Mouse (Mus musculus): ENCODE measurements at regions not wholly inside any gene's neighbourhood (a gene's known extent, or its start where the extent isn't known, plus 50 kb on each side); places are given as distances from the start of the nearest gene placed in this dataset.

- H3K4me3 ChIP-seq (replicated peaks) = no peak overlapping the region
- H3K9me3 ChIP-seq = peaks cover 7% of the 10 kb centered on the region; the same call in 1 of the 2 replicates
- no peaks in the 10 kb centered on the region for H3K4me1 ChIP-seq
- H3K36me3 ChIP-seq (replicated peaks; ENCODE audit: low read length) = no peaks in the 10 kb centered on the region
- TF ChIP-seq FLI1 (IDR thresholded peaks at IDR 0.05; ENCODE audit: low read length) = no peak
- no peak for TF ChIP-seq GATA1 (IDR thresholded peaks at IDR 0.05; ENCODE audit: borderline replicate concordance, low read length)
- no peaks in the 10 kb centered on the region for H3K27me3 ChIP-seq (replicated peaks)
Observed at GRCm38 (mm10) chr1:82066291-82066690, 166.6 kb upstream of the Gm9747 start.

GRCm38 (mm10) chr1:82068571-82068970 is 164.3 kb upstream of the Gm9747 start:
- TF ChIP-seq FLI1 (IDR thresholded peaks at IDR 0.05; ENCODE audit: low read length) = no peak
- no peak for TF ChIP-seq GATA1 (IDR thresholded peaks at IDR 0.05; ENCODE audit: borderline replicate concordance, low read length)
- no peaks in the 10 kb centered on the region for H3K4me1 ChIP-seq

GRCm38 (mm10) chr1:82070181-82071109 is 162.5 kb upstream of the Gm9747 start:
- H3K27me3 ChIP-seq (replicated peaks) = no peaks in the 10 kb centered on the region
- TF ChIP-seq GATA1 (IDR thresholded peaks at IDR 0.05; ENCODE audit: borderline replicate concordance, low read length) (no peak), FLI1 (IDR thresholded peaks at IDR 0.05; ENCODE audit: low read length) (no peak)
- peaks cover 3% of the 10 kb centered on the region for H3K9me3 ChIP-seq
- no peaks in the 10 kb centered on the region for H3K36me3 ChIP-seq (replicated peaks; ENCODE audit: low read length)
- no peaks in the 10 kb centered on the region for H3K4me1 ChIP-seq
- H3K4me3 ChIP-seq (replicated peaks) = no peak overlapping the region

More at GRCm38 (mm10) chr1:82068571-82068970, 164.3 kb upstream of the Gm9747 start:
- Histone ChIP-seq H3K27me3 (replicated peaks) (no peaks in the 10 kb centered on the region), H3K36me3 (replicated peaks; ENCODE audit: low read length) (no peaks in the 10 kb centered on the region), H3K9me3 (peaks cover 8% of the 10 kb centered on the region), H3K4me3 (replicated peaks) (no peak overlapping the region)

- no peaks in the 10 kb centered on the region for H3K36me3 ChIP-seq (replicated peaks; ENCODE audit: low read length)
- no peak for TF ChIP-seq FLI1 (IDR thresholded peaks at IDR 0.05; ENCODE audit: low read length)
- no peak for TF ChIP-seq GATA1 (IDR thresholded peaks at IDR 0.05; ENCODE audit: borderline replicate concordance, low read length)
- no peak overlapping the region for H3K4me3 ChIP-seq (replicated peaks)
- no peaks in the 10 kb centered on the region for H3K4me1 ChIP-seq
- no peaks in the 10 kb centered on the region for H3K27me3 ChIP-seq (replicated peaks)
- H3K9me3 ChIP-seq = no peaks in the 10 kb centered on the region
Observed at GRCm38 (mm10) chr1:82089136-82089839, 143.6 kb upstream of the Gm9747 start.

- H3K36me3 ChIP-seq (replicated peaks; ENCODE audit: low read length) = no peaks in the 10 kb centered on the region
- no peak overlapping the region for H3K4me3 ChIP-seq (replicated peaks)
- TF ChIP-seq GATA1 (IDR thresholded peaks at IDR 0.05; ENCODE audit: borderline replicate concordance, low read length) = no peak
- TF ChIP-seq FLI1 (IDR thresholded peaks at IDR 0.05; ENCODE audit: low read length) = no peak
Observed at GRCm38 (mm10) chr1:82095101-82095500, 137.8 kb upstream of the Gm9747 start.

GRCm38 (mm10) chr1:82106756-82107155 is 126.2 kb upstream of the Gm9747 start:
- H3K4me1 ChIP-seq = no peaks in the 10 kb centered on the region

More at GRCm38 (mm10) chr1:82095101-82095500, 137.8 kb upstream of the Gm9747 start:
- no peaks in the 10 kb centered on the region for H3K4me1 ChIP-seq
- H3K9me3 ChIP-seq = no peaks in the 10 kb centered on the region
- no peaks in the 10 kb centered on the region for H3K27me3 ChIP-seq (replicated peaks)

GRCm38 (mm10) chr1:82110071-82110635 is 122.8 kb upstream of the Gm9747 start:
- Histone ChIP-seq H3K27me3 (replicated peaks) (no peaks in the 10 kb centered on the region), H3K4me1 (no peaks in the 10 kb centered on the region), H3K4me3 (replicated peaks) (no peak overlapping the region), H3K9me3 (peaks cover 2% of the 10 kb centered on the region; the same call in 1 of the 2 replicates), H3K36me3 (replicated peaks; ENCODE audit: low read length) (no peaks in the 10 kb centered on the region)
- TF ChIP-seq GATA1 (IDR thresholded peaks at IDR 0.05; ENCODE audit: borderline replicate concordance, low read length) (no peak), FLI1 (IDR thresholded peaks at IDR 0.05; ENCODE audit: low read length) (no peak)

More at GRCm38 (mm10) chr1:82106756-82107155, 126.2 kb upstream of the Gm9747 start:
- Histone ChIP-seq H3K27me3 (replicated peaks) (no peaks in the 10 kb centered on the region), H3K9me3 (peaks cover 12% of the 10 kb centered on the region), H3K36me3 (replicated peaks; ENCODE audit: low read length) (no peaks in the 10 kb centered on the region), H3K4me3 (replicated peaks) (no peak overlapping the region)
- TF ChIP-seq GATA1 (IDR thresholded peaks at IDR 0.05; ENCODE audit: borderline replicate concordance, low read length) (no peak), FLI1 (IDR thresholded peaks at IDR 0.05; ENCODE audit: low read length) (no peak)

GRCm38 (mm10) chr1:82112401-82112800 is 120.5 kb upstream of the Gm9747 start:
- Histone ChIP-seq H3K4me3 (replicated peaks) (no peak overlapping the region), H3K36me3 (replicated peaks; ENCODE audit: low read length) (no peaks in the 10 kb centered on the region), H3K27me3 (replicated peaks) (no peaks in the 10 kb centered on the region), H3K9me3 (no peaks in the 10 kb centered on the region; the same call in 1 of the 2 replicates), H3K4me1 (no peaks in the 10 kb centered on the region)
- TF ChIP-seq FLI1 (IDR thresholded peaks at IDR 0.05; ENCODE audit: low read length) (no peak), GATA1 (IDR thresholded peaks at IDR 0.05; ENCODE audit: borderline replicate concordance, low read length) (no peak)

- H3K36me3 ChIP-seq (replicated peaks; ENCODE audit: low read length) = no peaks in the 10 kb centered on the region
- TF ChIP-seq GATA1 (IDR thresholded peaks at IDR 0.05; ENCODE audit: borderline replicate concordance, low read length) = no peak
- TF ChIP-seq FLI1 (IDR thresholded peaks at IDR 0.05; ENCODE audit: low read length) = no peak
Observed at GRCm38 (mm10) chr1:82124503-82124902, 108.4 kb upstream of the Gm9747 start.

More at GRCm38 (mm10) chr1:82124503-82124902, 108.4 kb upstream of the Gm9747 start:
- no peaks in the 10 kb centered on the region for H3K4me1 ChIP-seq
- H3K4me3 ChIP-seq (replicated peaks) = no peak overlapping the region
- no peaks in the 10 kb centered on the region for H3K9me3 ChIP-seq
- no peaks in the 10 kb centered on the region for H3K27me3 ChIP-seq (replicated peaks)
